Mouse (Mus musculus): ENCODE measurements at regions not wholly inside any gene's neighbourhood (a gene's known extent, or its start where the extent isn't known, plus 50 kb on each side); places are given as distances from the start of the nearest gene placed in this dataset.

DNA sequence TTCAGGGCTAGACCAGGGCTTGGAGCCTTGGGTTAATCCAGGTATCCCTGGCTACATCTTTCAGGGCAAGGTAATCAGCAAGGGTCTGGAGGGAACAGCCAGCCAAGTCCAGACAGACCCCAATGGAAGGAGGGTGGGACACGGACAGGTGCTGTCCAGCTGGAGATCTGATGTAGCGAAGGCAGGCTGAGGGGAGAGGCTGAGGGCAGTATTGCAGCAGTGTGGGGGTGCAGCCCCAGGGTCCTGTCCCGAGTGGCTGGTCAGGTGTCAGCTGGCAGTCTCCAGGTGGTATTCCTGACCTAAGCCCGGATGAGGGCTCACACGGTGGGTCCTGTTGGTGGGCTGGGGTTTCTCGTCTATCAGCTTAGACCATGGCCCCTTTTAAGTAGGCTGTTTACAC lies 245.7 kb downstream of the Etnk1 start:
- Histone ChIP-seq H3K4me3 (ENCODE audit: low read length) (no peak overlapping the region), H3K9ac (ENCODE audit: low read depth, low read length) (no peak overlapping the region), H3K4me2 (ENCODE audit: low read length) (no peak overlapping the region), H3K27me3 (replicated peaks; ENCODE audit: control insufficient read depth, insufficient read depth, low read length) (no peaks in the 10 kb centered on the region), H3K4me1 (ENCODE audit: control insufficient read depth, insufficient read depth, low read depth, low read length) (no peaks in the 10 kb centered on the region), H3K27ac (ENCODE audit: low read depth, low read length) (no peak overlapping the region), H3K36me3 (ENCODE audit: control insufficient read depth, insufficient read depth, low read length) (no peaks in the 10 kb centered on the region), H3K9me3 (ENCODE audit: control insufficient read depth, low read length) (no peaks in the 10 kb centered on the region)
- no peak for ATAC-seq
- 91% methylated on average over 6 of the region's 6 CpGs for WGBS

DNA sequence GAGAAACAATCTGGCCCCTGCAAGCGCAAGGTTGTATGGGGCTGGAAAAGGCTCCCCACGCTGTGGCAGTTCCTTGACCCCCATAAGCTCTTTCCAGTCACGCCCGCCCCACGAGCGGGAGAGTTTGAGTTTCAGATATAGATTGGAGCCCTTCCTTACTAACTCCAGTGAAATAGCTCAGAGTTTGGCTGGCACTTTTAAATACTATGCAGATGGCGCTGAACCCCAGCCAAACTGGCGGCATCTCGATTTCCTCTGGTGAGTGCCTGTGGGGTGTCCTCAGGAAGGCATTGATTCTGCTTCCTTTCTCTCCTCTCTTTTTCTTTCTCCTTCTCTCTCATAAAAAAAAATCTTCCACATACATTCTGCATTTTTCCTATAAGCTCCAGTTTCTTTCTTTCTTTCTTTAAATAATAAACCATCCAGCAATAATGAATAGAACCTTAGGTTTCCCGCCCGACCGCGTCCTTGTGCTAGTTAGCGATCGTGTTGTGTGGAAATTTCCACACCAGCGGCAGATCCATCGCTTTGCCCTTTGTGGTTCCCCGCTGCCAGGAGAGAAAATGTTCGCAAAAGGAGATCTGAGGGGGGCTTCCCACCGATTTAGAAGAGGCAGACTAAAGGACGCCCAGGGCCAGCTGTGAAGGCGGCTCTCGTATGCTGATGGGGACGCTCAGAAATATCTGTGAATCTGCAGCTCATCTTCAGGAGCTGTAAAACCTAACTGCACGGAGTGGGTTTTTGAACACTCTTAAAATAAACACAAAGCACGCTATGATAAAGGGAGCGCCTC lies 247.8 kb downstream of the Etnk1 start:
- Histone ChIP-seq H3K9me3 (ENCODE audit: control insufficient read depth, low read length) (no peaks in the 10 kb centered on the region), H3K27me3 (replicated peaks; ENCODE audit: control insufficient read depth, insufficient read depth, low read length) (no peaks in the 10 kb centered on the region), H3K4me2 (ENCODE audit: low read length) (peak overlapping the region; percentile 4; the same call in 1 of the 2 replicates), H3K4me3 (ENCODE audit: low read length) (no peak overlapping the region), H3K4me1 (ENCODE audit: control insufficient read depth, insufficient read depth, low read depth, low read length) (no peaks in the 10 kb centered on the region), H3K36me3 (ENCODE audit: control insufficient read depth, insufficient read depth, low read length) (no peaks in the 10 kb centered on the region), H3K9ac (ENCODE audit: low read depth, low read length) (no peak overlapping the region), H3K27ac (ENCODE audit: low read depth, low read length) (no peak overlapping the region; the same call in 1 of the 2 replicates)
- 85% methylated on average over 27 of the region's 27 CpGs for WGBS
- ATAC-seq = no peak

DNA sequence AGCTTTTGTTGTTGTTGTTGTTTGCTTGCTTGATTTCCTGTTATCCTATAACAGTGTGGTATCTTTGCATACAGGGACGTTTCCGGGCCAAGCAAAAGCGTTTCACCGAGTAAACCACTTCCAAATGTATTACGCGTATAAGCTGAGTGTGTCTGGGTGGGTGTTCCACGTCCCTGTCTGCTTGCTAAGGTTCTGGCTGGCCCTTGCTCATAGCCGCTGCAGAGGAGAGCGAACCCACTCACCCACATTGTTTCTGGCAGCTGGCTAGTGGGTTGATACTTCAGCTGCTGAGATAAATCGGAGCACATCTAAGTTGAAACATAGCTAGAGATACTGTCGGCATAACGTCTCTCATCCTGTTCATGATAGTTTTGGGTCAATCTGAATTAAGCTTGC lies 248.4 kb downstream of the Etnk1 start:
- ATAC-seq = no peak
- H3K9ac ChIP-seq (ENCODE audit: low read depth, low read length) = no peak overlapping the region
- WGBS = 87% methylated on average over 12 of the region's 12 CpGs
- H3K9me3 ChIP-seq (ENCODE audit: control insufficient read depth, low read length) = no peaks in the 10 kb centered on the region
- no peak overlapping the region for H3K4me2 ChIP-seq (ENCODE audit: low read length)
- no peaks in the 10 kb centered on the region for H3K4me1 ChIP-seq (ENCODE audit: control insufficient read depth, insufficient read depth, low read depth, low read length)
- no peaks in the 10 kb centered on the region for H3K36me3 ChIP-seq (ENCODE audit: control insufficient read depth, insufficient read depth, low read length)
- H3K27ac ChIP-seq (ENCODE audit: low read depth, low read length) = no peak overlapping the region; the same call in 1 of the 2 replicates
- H3K27me3 ChIP-seq (replicated peaks; ENCODE audit: control insufficient read depth, insufficient read depth, low read length) = no peaks in the 10 kb centered on the region
- H3K4me3 ChIP-seq (ENCODE audit: low read length) = no peak overlapping the region

DNA sequence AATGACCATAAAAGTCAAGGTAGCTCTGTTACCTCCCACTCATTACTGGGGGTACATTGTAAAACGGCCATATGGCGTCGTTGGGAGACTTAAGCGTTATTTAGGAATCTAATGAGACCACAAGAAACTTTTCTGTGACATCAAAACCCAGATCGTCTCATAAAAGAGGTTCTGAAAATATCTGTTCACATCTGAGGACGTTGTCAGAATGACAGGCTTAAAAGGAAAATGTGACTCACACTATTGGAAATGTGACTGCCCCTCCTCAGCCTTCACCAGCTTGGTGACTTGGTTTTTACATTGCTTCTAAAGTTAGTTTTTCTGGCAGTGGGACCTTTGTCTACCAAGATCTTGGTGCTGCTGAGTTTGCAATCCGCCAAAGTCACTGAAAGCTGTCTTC lies 252.9 kb downstream of the Etnk1 start:
- WGBS = 92% methylated on average over 7 of the region's 7 CpGs
- ATAC-seq = no peak

DNA sequence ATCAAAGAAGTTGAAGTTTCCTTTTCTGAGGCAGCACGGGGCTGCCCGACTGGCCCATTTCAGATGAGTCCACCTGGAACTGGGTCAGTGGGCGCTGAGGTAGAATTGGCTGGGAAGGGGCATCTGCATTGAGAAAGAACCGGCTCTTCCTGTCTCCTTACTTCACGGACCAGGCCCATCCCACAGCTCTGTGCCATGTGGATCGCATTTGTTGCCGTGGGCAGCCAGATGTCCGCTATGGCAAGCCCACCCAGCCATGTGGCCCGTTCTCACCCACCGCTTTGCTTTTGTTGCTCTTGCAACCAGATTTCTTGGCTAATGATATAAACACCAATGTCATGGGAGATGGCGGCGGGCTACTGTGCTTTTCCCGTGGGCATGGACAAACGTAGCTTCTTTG lies 256.0 kb downstream of the Etnk1 start:
- Histone ChIP-seq H3K36me3 (ENCODE audit: control insufficient read depth, insufficient read depth, low read length) (no peaks in the 10 kb centered on the region), H3K4me3 (ENCODE audit: low read length) (no peak overlapping the region), H3K9ac (ENCODE audit: low read depth, low read length) (no peak overlapping the region), H3K4me1 (ENCODE audit: control insufficient read depth, insufficient read depth, low read depth, low read length) (no peaks in the 10 kb centered on the region), H3K9me3 (ENCODE audit: control insufficient read depth, low read length) (0 out of 2 replicates have a peak, but pooled peaks cover 2% of the 10 kb centered on the region), H3K4me2 (ENCODE audit: low read length) (no peak overlapping the region), H3K27me3 (replicated peaks; ENCODE audit: control insufficient read depth, insufficient read depth, low read length) (no peaks in the 10 kb centered on the region; the same call in 1 of the 2 replicates), H3K27ac (ENCODE audit: low read depth, low read length) (no peak overlapping the region)
- WGBS = 91% methylated on average over 14 of the region's 14 CpGs
- no peak for ATAC-seq

More for the DNA sequence above, 252.9 kb downstream of the Etnk1 start:
- Histone ChIP-seq H3K4me2 (ENCODE audit: low read length) (no peak overlapping the region), H3K27me3 (replicated peaks; ENCODE audit: control insufficient read depth, insufficient read depth, low read length) (no peaks in the 10 kb centered on the region; the same call in 1 of the 2 replicates), H3K9ac (ENCODE audit: low read depth, low read length) (no peak overlapping the region), H3K4me3 (ENCODE audit: low read length) (no peak overlapping the region), H3K9me3 (ENCODE audit: control insufficient read depth, low read length) (no peaks in the 10 kb centered on the region), H3K4me1 (ENCODE audit: control insufficient read depth, insufficient read depth, low read depth, low read length) (no peaks in the 10 kb centered on the region), H3K27ac (ENCODE audit: low read depth, low read length) (no peak overlapping the region), H3K36me3 (ENCODE audit: control insufficient read depth, insufficient read depth, low read length) (no peaks in the 10 kb centered on the region)

DNA sequence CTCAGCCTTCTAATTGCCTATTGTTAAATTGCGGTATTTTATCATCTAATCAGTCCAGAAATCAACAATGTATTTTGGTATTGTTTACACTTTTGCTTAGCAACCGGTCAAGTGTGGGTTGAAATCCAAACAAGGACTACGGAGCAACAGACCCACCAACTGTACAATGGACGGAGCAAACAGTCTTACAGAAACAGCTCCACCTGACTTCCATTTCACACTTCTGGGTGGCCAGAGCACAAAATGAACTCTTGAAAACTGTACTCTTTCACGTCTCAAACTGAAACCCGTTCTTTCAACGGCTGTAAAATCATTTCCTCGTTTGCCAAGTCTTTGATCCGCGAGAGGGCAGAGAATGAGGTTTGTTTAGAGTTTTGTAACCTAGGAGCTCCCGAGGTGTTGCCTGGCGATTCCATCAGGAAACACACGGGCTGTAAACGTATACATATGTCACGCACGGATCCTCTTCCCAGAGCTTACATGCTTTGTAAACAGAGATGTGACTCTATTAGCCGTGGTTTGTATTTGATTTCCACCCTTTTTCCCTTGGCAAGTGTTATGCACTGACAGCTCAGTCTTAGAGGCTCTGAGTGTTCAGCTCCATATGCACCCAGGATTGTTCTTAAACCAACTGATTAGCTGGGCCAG lies 258.3 kb downstream of the Etnk1 start:
- WGBS = 56% methylated on average over 17 of the region's 17 CpGs
- no peak overlapping the region for H3K27ac ChIP-seq (ENCODE audit: low read depth, low read length)
- ATAC-seq = no peak

DNA sequence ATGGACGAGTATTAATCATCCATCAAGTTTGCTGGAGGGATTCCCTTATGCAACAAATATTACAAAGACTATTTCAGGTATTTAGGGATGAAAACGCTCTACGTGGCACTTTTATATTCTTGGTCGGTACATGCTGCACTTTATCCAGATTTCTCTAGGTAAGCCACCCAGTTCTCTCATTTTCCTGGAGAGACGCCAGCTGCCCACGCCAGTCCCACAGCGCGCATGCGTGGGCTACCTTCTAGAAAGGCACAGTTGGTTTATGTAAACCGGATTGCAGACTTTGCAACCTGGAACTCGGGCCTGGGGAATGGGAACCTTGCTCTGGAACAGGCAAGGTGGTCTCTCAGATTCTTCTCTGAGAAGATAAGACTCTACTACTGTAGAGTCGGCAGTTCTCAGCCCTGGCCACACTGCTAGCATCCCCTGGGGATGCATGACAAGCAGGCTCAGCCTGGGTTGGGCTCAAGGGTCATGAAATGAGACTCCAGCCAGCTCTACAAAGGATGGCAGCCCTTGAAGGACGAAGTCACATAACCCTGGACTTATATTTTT lies 265.0 kb downstream of the Etnk1 start:
- ATAC-seq = no peak
- Histone ChIP-seq H3K4me1 (ENCODE audit: control insufficient read depth, insufficient read depth, low read depth, low read length) (no peaks in the 10 kb centered on the region), H3K27ac (ENCODE audit: low read depth, low read length) (no peak overlapping the region), H3K4me3 (ENCODE audit: low read length) (no peak overlapping the region), H3K27me3 (replicated peaks; ENCODE audit: control insufficient read depth, insufficient read depth, low read length) (no peaks in the 10 kb centered on the region), H3K36me3 (ENCODE audit: control insufficient read depth, insufficient read depth, low read length) (no peaks in the 10 kb centered on the region), H3K4me2 (ENCODE audit: low read length) (no peak overlapping the region), H3K9me3 (ENCODE audit: control insufficient read depth, low read length) (no peaks in the 10 kb centered on the region), H3K9ac (ENCODE audit: low read depth, low read length) (no peak overlapping the region)
- WGBS = 91% methylated on average over 13 of the region's 13 CpGs

More for the DNA sequence above, 258.3 kb downstream of the Etnk1 start:
- Histone ChIP-seq H3K9me3 (ENCODE audit: control insufficient read depth, low read length) (0 out of 2 replicates have a peak, but pooled peaks cover 2% of the 10 kb centered on the region), H3K4me2 (ENCODE audit: low read length) (0 out of 2 replicates have a peak overlapping the region, but pooled peaks have one; percentile 8), H3K36me3 (ENCODE audit: control insufficient read depth, insufficient read depth, low read length) (no peaks in the 10 kb centered on the region), H3K27me3 (replicated peaks; ENCODE audit: control insufficient read depth, insufficient read depth, low read length) (no peaks in the 10 kb centered on the region; the same call in 1 of the 2 replicates), H3K9ac (ENCODE audit: low read depth, low read length) (no peak overlapping the region), H3K4me3 (ENCODE audit: low read length) (no peak overlapping the region), H3K4me1 (ENCODE audit: control insufficient read depth, insufficient read depth, low read depth, low read length) (no peaks in the 10 kb centered on the region)

DNA sequence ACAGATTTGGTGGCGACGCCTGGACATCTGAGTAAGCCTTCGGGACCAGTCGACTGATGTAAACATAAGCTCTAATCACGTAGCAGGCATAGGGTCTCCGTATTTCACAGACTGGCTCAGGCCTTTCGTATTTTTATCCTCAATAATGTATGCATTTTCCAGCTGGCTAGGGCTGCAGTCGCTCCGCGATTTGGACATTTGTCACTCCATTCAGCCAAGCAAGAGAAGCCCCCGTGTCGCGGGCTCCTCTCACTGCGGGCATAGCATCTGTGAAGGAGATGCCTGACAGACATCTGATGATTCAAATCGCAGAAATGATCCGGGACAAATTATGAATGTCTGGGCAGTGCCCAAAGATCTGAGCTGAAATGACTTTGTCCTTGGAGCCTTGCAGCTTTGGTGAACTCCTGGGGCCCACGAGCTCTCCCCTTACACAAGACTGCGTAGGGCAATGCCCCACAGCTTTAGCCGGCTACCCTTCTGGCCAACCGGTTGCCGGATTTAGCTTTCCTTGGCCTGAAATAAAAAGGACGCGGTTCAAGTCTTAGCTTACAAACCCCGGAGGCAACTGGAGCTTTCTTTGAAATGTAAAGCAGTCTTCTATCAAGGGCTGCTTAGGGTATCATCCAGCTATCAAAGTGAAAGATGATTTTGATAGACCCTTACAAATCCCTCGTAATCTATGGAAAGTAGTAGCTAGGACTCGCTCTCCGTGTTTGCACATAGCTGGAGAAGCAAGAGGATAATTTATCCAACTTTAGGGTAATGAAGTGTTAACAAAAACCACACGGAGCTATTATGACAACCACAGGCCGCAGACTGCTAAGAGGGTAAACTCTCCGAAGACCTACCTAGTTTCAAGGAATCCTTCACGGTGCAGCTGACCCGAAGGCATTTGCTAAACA lies 270.6 kb downstream of the Etnk1 start:
- Histone ChIP-seq H3K9ac (ENCODE audit: low read depth, low read length) (no peak overlapping the region), H3K27me3 (replicated peaks; ENCODE audit: control insufficient read depth, insufficient read depth, low read length) (no peaks in the 10 kb centered on the region), H3K9me3 (ENCODE audit: control insufficient read depth, low read length) (no peaks in the 10 kb centered on the region), H3K4me3 (ENCODE audit: low read length) (no peak overlapping the region), H3K4me2 (ENCODE audit: low read length) (peak overlapping the region; percentile 38), H3K36me3 (ENCODE audit: control insufficient read depth, insufficient read depth, low read length) (no peaks in the 10 kb centered on the region), H3K4me1 (ENCODE audit: control insufficient read depth, insufficient read depth, low read depth, low read length) (peaks cover 4% of the 10 kb centered on the region; the same call in 1 of the 2 replicates), H3K27ac (ENCODE audit: low read depth, low read length) (no peak overlapping the region)
- WGBS = 40% methylated on average over 32 of the region's 32 CpGs
- peak; percentile 66 for ATAC-seq
